Mouse (Mus musculus) NIH3T3 (cell line): ENCODE data around the gene Mst1.

Experiments used
- DNase-seq: peaks from one replicate; pipeline ENCODE4 v3.0.0-alpha.2; 2012; ENCODE audit warnings: low read depth

Mst1 gene

DNA sequence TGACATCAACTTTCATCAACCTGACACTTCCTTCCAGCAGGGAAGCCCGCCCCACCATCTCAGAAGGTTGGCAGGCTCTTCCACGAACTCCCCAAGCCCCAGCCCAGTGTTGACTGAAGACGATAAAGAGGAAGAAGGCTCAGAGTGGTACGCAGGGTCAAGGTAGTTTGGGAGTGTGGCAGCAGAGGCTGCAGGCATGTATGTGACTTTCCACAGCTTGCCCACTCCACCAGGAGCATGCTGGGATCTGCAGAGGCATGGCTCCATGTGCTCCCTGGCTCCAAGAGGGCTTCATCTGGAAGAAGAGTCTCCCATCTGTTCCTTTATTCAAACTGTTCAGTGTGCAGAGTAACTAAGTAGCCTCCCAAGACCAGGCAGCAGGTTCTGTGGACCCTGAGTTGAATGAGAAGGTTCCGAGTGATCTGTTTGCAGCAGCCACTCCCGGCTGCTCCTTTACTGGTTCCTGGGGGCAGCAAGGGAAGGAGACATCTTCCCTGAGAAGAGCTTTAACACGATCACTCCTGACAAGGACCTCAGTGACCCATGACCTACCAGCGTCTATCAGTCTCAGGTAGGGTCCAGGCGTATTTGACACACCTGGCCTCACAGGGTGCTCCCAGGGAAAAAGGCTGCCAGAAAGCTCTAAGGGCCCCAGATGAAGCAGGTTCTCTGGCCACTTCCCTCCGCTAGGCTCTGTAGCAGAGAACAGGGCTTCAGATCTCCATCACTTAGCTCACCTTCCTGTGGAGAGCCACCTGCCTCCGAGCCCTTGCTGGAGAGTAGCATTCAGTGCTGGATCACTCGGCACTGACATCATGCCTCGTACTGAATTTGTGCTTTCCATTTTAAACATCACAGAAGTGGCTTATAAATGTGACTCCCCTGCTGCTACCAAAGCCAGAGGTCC, 49.1 kb downstream of the Mst1 start:
- no peak for DNase-seq

DNA sequence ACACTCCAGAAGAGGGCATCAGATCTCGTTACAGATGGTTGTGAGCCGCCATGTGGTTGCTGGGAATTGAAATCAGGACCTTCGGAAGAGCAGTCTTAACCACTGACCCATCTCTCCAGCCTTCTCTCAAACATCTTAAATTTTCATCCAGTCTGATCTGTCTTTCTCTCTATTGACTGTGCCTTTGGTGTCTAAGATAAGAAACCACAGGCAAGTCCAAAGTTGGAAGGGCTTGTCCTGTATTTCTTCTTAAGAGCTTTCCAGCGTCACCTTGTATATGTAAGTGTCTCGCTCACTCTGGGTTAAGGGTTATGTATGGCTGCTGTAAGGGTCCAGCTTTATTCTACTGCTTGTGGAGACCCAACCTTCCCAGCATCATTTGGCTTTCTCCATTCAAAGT, 51.3 kb downstream of the Mst1 start:
- no peak for DNase-seq

DNA sequence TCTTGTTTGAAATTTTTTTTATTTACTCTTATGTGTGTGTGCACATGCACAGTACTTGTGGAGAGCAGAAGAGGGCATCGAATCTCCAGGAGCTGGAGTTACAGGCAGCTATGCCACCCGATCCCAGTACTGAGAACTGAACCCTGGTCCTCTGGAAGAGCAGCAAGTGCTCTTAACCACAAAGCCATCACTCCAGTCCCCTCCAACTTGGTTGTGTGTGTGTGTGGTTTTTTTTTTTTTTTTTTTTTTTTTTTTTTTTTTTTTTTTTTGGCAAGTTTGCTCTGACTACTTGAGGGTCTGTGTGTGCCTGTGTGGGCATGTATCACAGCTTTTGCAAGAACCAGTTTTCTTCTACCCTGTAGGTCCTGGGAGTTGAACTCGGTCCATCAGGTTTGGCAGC, 52.1 kb downstream of the Mst1 start:
- DNase-seq = no peak

DNA sequence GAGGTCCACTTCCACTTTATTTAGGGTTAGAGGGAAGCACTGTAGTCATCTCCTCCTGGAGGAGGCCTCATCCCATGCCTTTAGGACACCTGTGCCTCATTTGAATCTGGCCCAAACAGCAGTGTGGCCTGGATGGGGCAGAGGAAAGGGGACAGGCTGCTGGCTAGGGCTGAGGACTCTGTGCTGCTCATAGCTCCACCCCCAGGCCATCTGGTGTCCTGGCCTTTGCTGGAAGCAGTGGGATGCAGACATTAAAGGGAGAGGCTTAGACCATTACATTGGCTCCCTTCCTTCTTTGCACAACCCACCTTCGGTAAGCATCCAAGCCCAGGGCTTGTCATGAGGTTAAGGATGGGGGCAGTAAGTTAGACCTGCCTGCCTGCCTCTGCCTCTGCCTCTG, 53.2 kb downstream of the Mst1 start:
- no peak for DNase-seq
